Mouse (Mus musculus) kidney, embryonic 14.5 days (tissue): ENCODE measurements around the gene Ercc6. TPM values are rescaled to one million over a fixed set of nuclear protein-coding genes. Genes with fewer than 3 reads are reported as not detected.
A peak's percentile ranks its signal among the peaks of the same experiment; 100 is the strongest.

ENCODE experiments used
- ATAC-seq: fragments of 200-750 bp; cut with Nextera tagmentation; 2 replicates; pipeline ENCODE4 v1.8.0; 2017; ENCODE audit warnings: moderate number of reproducible peaks, mild to moderate bottlenecking, moderate TSS enrichment, moderate library complexity; ENCODE audit not compliant: low FRiP score, low TSS enrichment
- H3K27ac ChIP-seq: fragments of 300-500 bp; sonication (generic); 2 replicates; pipeline ENCODE4 v1.5.1; 2014; ENCODE audit warnings: low read depth, mild to moderate bottlenecking, low read length, moderate library complexity, mixed read lengths
- H3K27me3 ChIP-seq: fragments of 300-500 bp; sonication (generic); 2 replicates; pipeline ENCODE4 v1.6.1; 2014; ENCODE audit warnings: mild to moderate bottlenecking, low read length; ENCODE audit not compliant: control insufficient read depth, insufficient read depth
- H3K36me3 ChIP-seq: fragments of 300-500 bp; sonication (generic); 2 replicates; pipeline ENCODE4 v1.6.1; 2014; ENCODE audit warnings: low read length, mixed read lengths; ENCODE audit not compliant: control insufficient read depth, insufficient read depth
- H3K4me1 ChIP-seq: fragments of 300-500 bp; sonication (generic); 2 replicates; pipeline ENCODE4 v1.6.1; 2014; ENCODE audit warnings: low read length, mixed read lengths; ENCODE audit not compliant: control insufficient read depth, insufficient read depth
- H3K4me2 ChIP-seq: fragments of 300-500 bp; sonication (generic); replicated peaks from 2 replicates; pipeline ENCODE4 v1.6.1; 2014; ENCODE audit warnings: low read depth, mild to moderate bottlenecking, low read length
- H3K4me3 ChIP-seq: fragments of 300-500 bp; sonication (generic); 2 replicates; pipeline ENCODE4 v1.5.1; 2014; ENCODE audit warnings: mild to moderate bottlenecking, low read length
- H3K9ac ChIP-seq: fragments of 300-500 bp; sonication (generic); 2 replicates; pipeline ENCODE4 v1.6.1; 2014; ENCODE audit warnings: low read depth, mild to moderate bottlenecking, low read length, moderate library complexity
- H3K9me3 ChIP-seq: fragments of 300-500 bp; sonication (generic); 2 replicates; pipeline ENCODE4 v1.6.1; 2016; ENCODE audit warnings: low read length; ENCODE audit not compliant: control insufficient read depth
- WGBS: fragments of 180-500 bp; shearing (Covaris S2); extraction: QIAGEN DNeasy Blood & Tissue Kit; methylation state at CpG from one replicate; pipeline ENCODE4 v1.1.7; 2014; 5-methylcytosine and 5-hydroxymethylcytosine counted together
- polyA plus RNA-seq: library from polyadenylated mRNA; unstranded; fragments of >200 nt; fragmentation: Nextera tagmentation; extraction: Ambion mirVana; gene quantifications from 2 replicates; pipeline ENCODE4 v1.2.1, GENCODE M21; 2014

The Ercc6 gene
- polyA plus RNA-seq, result 15.9 and 23.6 TPM in 2 replicates

DNA sequence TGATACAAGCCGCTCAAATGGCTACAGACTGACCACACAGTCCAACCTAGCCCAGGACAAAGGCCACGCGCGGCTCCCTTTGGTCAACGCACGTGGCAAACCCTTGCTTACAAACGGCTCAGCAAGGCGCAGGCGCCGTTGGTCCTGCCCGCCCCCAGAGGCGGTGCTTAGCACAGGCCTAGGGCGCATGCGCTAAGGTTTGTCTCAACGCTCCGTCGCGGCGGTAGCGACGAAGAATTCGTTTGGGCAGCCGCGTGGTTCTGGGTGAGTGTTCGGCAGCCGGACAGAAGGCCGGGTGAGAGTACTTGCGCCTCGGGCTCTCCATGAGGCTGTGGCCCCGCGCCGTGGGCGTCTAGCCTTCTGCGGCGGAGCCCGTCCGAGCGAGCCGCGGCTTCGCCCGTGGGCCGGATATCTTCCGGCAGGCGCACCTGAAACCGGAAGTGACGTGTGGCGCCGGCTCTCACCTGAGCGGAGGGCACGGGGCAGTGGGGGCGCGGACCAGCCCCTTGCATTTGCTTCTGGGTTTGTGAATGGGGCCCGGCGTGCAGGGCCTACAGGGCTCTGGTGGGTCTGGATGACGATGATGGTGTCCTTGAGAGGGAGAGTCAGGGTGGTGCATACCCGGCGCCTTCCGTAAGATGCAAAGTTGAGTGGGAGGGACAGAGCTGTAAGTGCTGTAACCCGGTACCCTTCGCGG lies at the start of gene Ercc6:
Gene Ercc6 (plus strand): TSS at position 186 of the 697 bp plus-strand sequence.
- no peaks in the 10 kb centered on the region for H3K27me3 ChIP-seq
- H3K36me3 ChIP-seq, result peaks cover 14% of the 10 kb centered on the region
- H3K9ac ChIP-seq, result peak within 1 kb of the TSS; percentile 76
- no peaks in the 10 kb centered on the region for H3K9me3 ChIP-seq
- H3K4me1 ChIP-seq, result peaks cover 12% of the 10 kb centered on the region
- peak; percentile 98 for ATAC-seq
- H3K4me2 ChIP-seq, result peak within 1 kb of the TSS; percentile 81
- peak within 1 kb of the TSS; percentile 83 for H3K4me3 ChIP-seq
- peak within 1 kb of the TSS; percentile 56; the same call in 1 of the 2 replicates for H3K27ac ChIP-seq
- under 1% methylated on average over 62 of the region's 62 CpGs for WGBS

DNA sequence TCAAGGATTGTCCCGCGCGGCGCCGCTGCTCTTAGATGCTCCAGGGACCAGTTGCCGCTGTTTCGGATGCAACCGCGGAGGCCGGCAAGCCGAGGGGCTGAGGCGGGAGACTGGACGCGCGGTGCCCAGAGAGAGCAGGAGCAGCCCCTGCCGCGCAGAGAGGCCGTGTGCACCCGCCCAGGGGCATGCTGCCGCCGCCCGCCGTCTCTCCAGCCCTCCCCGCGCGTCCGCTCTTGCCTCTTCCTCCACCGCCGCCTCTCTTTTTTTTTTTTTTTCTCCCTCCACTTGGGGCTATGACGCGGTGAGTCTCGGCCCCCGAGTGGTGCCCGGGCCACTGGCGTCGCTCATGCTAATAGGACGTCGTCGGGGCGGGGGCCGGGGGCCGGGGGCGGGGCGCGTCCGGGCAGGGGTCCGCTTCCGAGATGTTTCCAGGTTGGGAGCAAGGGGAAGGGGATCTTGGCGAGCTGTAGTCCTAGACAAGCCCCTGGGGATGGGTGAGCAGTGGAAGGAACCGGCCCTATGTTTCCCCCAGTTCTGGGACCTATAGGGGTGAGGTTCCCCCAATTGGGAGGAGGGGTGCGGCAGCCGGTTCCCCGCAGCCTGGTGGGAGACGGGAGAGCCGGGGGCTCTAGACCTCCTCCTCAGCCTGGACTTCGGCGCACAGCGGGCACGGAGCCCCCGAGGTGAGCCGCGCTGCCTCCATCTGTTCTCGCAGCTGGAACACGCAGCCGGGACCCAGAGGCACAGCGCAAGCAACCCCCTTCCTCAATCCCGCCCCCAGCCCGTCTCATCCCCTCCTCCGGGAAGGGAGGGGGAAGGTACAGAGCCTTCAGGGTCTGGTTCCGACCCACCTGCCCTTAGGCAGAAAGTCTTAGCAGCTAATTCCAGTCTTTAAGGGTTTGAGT lies 48.5 kb upstream of the Ercc6 start, which contains the start of gene Slc18a3:
Gene Slc18a3 (minus strand): TSS at position 250 of the 905 bp plus-strand sequence.
- H3K4me1 ChIP-seq, result peaks cover 6% of the 10 kb centered on the region; the same call in 1 of the 2 replicates
- no peak within 1 kb of the TSS for H3K27ac ChIP-seq
- H3K4me3 ChIP-seq, result peak within 1 kb of the TSS; percentile 36
- no peak for ATAC-seq
- H3K9ac ChIP-seq, result peak within 1 kb of the TSS; percentile 23; the same call in 1 of the 2 replicates
- WGBS, result under 1% methylated on average over 59 of the region's 70 CpGs
- H3K4me2 ChIP-seq, result peak within 1 kb of the TSS; percentile 50
- peaks cover 80% of the 10 kb centered on the region for H3K27me3 ChIP-seq
- no peaks in the 10 kb centered on the region for H3K9me3 ChIP-seq
- H3K36me3 ChIP-seq, result no peaks in the 10 kb centered on the region

GRCm38 (mm10) chr14:32465506-32465870 lies 47.8 kb upstream of the Ercc6 start:
- WGBS, result 2% methylated on average over 8 of the region's 11 CpGs
- peak overlapping the region; percentile 36; the same call in 1 of the 2 replicates for H3K4me3 ChIP-seq
- H3K27ac ChIP-seq, result no peak overlapping the region
- H3K36me3 ChIP-seq, result no peaks in the 10 kb centered on the region
- ATAC-seq, result no peak
- no peak overlapping the region for H3K9ac ChIP-seq
- H3K4me2 ChIP-seq, result no peak overlapping the region; the same call in 1 of the 2 replicates
- H3K4me1 ChIP-seq, result peaks cover 6% of the 10 kb centered on the region; the same call in 1 of the 2 replicates
- H3K27me3 ChIP-seq, result peaks cover 74% of the 10 kb centered on the region
- no peaks in the 10 kb centered on the region for H3K9me3 ChIP-seq

- Histone ChIP-seq H3K9ac (peak within 1 kb of the TSS; percentile 23; the same call in 1 of the 2 replicates), H3K4me2 (peak within 1 kb of the TSS; percentile 50), H3K27me3 (peaks cover 70% of the 10 kb centered on the region), H3K4me3 (peak within 1 kb of the TSS; percentile 36), H3K36me3 (no peaks in the 10 kb centered on the region), H3K4me1 (peaks cover 6% of the 10 kb centered on the region; the same call in 1 of the 2 replicates), H3K9me3 (no peaks in the 10 kb centered on the region), H3K27ac (no peak within 1 kb of the TSS)
- no peak for ATAC-seq
- WGBS, result 16% methylated on average over 13 of the region's 13 CpGs
Measured at GRCm38 (mm10) chr14:32465889-32466288, 47.4 kb upstream of the Ercc6 start, which contains the start of gene Chat. Gene Chat (minus strand): TSS chr14:32465989.

DNA sequence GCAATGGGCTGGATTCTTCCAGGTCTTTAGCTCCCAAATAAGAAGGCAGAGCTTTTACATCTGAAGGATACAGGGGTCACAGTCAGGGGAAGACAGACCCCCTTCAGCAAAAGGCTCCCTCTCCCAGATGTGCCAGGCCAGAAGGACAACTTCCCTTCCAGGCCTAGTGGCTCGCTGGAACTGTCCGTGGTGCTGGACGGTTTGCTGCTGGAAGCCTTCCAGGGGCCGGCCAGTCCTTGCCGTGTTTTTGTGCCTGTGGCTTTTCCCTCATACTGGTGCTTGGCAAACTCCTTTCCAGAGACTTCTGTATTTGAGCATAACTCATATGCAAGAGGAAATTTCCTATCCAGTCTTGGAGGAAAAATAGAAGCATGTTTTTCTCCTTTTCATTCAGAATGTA lies 45.7 kb upstream of the Ercc6 start:
- Histone ChIP-seq H3K27ac (no peak overlapping the region), H3K36me3 (no peaks in the 10 kb centered on the region), H3K9ac (no peak overlapping the region), H3K4me2 (no peak overlapping the region), H3K4me1 (peaks cover 6% of the 10 kb centered on the region; the same call in 1 of the 2 replicates), H3K27me3 (peaks cover 53% of the 10 kb centered on the region), H3K9me3 (no peaks in the 10 kb centered on the region), H3K4me3 (no peak overlapping the region)
- no peak for ATAC-seq
- WGBS, result 3% methylated on average over 5 of the region's 5 CpGs

- no peaks in the 10 kb centered on the region for H3K4me1 ChIP-seq
- no peaks in the 10 kb centered on the region for H3K9me3 ChIP-seq
- no peak overlapping the region for H3K4me2 ChIP-seq
- H3K27me3 ChIP-seq, result peaks cover 3% of the 10 kb centered on the region; the same call in 1 of the 2 replicates
- peak; percentile 55; the same call in 1 of the 2 replicates for ATAC-seq
- no peaks in the 10 kb centered on the region for H3K36me3 ChIP-seq
- no peak overlapping the region for H3K27ac ChIP-seq
- no peak overlapping the region for H3K4me3 ChIP-seq
- no peak overlapping the region for H3K9ac ChIP-seq
- WGBS, result 13% methylated on average over 4 of the region's 4 CpGs
Measured at GRCm38 (mm10) chr14:32472996-32473395, 40.3 kb upstream of the Ercc6 start.

DNA sequence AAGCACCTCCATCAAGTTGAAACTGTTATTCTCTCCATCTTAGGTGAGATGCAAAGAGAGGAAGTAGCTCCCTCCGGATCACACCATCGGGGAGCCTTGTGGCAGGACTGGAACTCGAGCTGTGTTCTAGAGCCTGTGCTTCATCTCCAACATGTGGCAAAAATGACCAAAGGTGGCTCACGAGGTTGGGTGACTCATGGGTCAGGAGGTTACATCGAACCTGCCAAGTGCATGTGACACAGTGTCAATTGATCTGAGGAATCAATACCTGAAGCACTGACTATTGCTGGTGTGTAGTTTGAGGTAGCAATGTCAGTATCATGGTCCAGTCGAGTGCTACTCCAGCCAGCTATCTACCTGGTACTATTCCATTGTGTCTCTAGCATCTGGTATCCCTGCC lies 36.8 kb upstream of the Ercc6 start:
- ATAC-seq, result no peak
- Histone ChIP-seq H3K4me1 (no peaks in the 10 kb centered on the region), H3K9ac (no peak overlapping the region), H3K4me3 (no peak overlapping the region), H3K27ac (no peak overlapping the region), H3K9me3 (no peaks in the 10 kb centered on the region), H3K4me2 (no peak overlapping the region), H3K36me3 (no peaks in the 10 kb centered on the region), H3K27me3 (no peaks in the 10 kb centered on the region)
- 73% methylated on average over 6 of the region's 6 CpGs for WGBS

DNA sequence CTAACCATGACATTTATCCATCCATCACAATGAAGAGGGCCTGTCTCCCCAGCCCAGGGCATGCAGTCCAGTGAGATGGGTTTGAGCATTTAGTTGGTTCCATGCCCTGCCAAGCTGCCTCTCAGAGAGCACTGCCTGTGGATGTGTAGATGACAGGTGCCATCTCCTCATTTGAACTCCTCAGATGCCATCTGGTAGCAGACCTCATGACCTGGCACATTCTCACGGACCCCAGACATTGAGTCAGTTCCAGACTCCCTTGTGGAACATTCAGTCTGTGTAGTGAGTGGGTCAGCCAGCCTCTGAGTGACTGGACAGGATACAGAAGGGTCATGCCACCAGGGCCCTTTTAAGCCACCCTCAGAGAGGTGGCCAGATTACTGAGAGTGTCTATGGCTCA lies 35.7 kb upstream of the Ercc6 start:
- H3K27ac ChIP-seq, result no peak overlapping the region
- no peaks in the 10 kb centered on the region for H3K4me1 ChIP-seq
- 53% methylated on average over 1 of the region's 1 CpGs for WGBS
- H3K4me3 ChIP-seq, result no peak overlapping the region
- ATAC-seq, result no peak
- H3K9me3 ChIP-seq, result no peaks in the 10 kb centered on the region
- no peak overlapping the region for H3K4me2 ChIP-seq
- no peak overlapping the region for H3K9ac ChIP-seq
- no peaks in the 10 kb centered on the region for H3K36me3 ChIP-seq
- H3K27me3 ChIP-seq, result no peaks in the 10 kb centered on the region
